Mouse (Mus musculus): ENCODE data around the gene Aldh16a1. TPM values are rescaled to one million over a fixed set of nuclear protein-coding genes. Genes with fewer than 3 reads are reported as not detected.

The Aldh16a1 gene
- total and polyA plus RNA-seq, 3 experiments, result 26.9 to 49.8 (median 45.1) TPM

DNA sequence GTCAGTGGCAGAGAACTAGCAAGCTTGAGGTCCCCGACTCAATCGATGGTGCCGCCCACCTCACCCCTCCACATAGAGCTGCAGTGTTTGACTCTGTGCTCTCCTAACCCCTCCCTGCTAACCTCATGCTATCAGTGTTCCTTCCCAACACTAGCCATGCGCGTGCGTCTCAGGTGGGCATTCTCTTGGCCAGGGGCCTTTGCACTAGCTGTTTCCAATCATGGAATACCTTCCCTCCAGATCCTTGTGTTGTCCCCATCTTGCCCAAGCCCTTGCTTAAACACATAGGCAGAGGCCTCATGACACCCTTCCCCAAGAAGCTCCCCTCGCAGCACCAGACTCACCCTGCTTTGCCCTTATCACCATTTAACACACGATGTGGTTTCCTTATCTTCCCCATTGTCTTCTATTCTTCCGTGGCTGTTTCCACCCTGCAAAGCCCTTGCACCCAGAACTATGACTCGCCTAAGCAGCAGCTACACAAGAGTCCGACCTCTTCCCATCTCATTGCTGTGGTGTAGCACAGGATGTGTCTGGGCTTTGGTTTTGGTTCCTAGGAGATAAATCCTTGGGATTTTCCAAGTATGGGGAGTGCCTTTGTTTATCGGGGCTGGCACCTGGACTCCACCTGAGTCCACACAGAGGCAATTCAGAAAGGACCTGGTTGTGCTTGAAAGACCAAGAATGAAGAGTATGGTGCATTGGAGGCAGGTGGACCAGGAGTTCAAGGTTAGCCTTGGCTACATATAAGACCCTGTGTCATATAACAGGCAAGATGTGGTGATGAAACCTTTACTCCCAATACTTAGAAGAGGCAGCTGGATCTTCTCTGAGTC, 17.0 kb downstream of the Aldh16a1 start:
- Histone ChIP-seq H3K27me3 (replicated peaks) (no peaks in the 10 kb centered on the region), H3K79me2 (replicated peaks; ENCODE audit: control insufficient read depth, extremely low read depth, insufficient read depth, poor library complexity, severe bottlenecking) (no peaks in the 10 kb centered on the region), H3K27ac (ENCODE audit: insufficient read depth, low read depth) (no peak overlapping the region), H3K4me3 (replicated peaks in 1 of 3; ENCODE audit: low read depth in 2 of 3, low read length in 2 of 3, poor library complexity in 1 of 3) (no peak overlapping the region), H3K9ac (ENCODE audit: insufficient read depth, low read depth) (no peak overlapping the region), H3K4me2 (ENCODE audit: insufficient read depth, low read depth, poor library complexity, severe bottlenecking) (no peak overlapping the region), H3K9me3 (replicated peaks; ENCODE audit: low read length) (peaks cover 3% of the 10 kb centered on the region), H3K36me3 (replicated peaks in 1 of 2; ENCODE audit: control insufficient read depth in 1 of 2, insufficient read depth in 1 of 2, low read length in 1 of 2) (peaks cover under 1 to 25% of the 10 kb centered on the region in 2 experiments), H3K4me1 (ENCODE audit: control insufficient read depth in 1 of 2, insufficient read depth in 2 of 2) (peaks cover 5 to 34% of the 10 kb centered on the region in 2 experiments)
- TF ChIP-seq JUND (conservative IDR thresholded peaks at IDR 0.05; ENCODE audit: low read depth, low read length) (no peak), CTCF (conservative IDR thresholded peaks at IDR 0.05 in 1 of 2, IDR thresholded peaks at IDR 0.05 in 1 of 2; ENCODE audit: low read depth in 2 of 2, low read length in 2 of 2) (no peak), NRF1 (IDR thresholded peaks at IDR 0.05; ENCODE audit: low read depth, low read length) (no peak), NELFE (IDR thresholded peaks at IDR 0.05; ENCODE audit: low read depth, low read length) (no peak), PAX5 (IDR thresholded peaks at IDR 0.05; ENCODE audit: low read length) (no peak), JUN (IDR thresholded peaks at IDR 0.05; ENCODE audit: insufficient read depth, low read depth, low read length) (no peak), CHD1 (IDR thresholded peaks at IDR 0.05; ENCODE audit: low read depth, low read length) (no peak), HCFC1 (IDR thresholded peaks at IDR 0.05; ENCODE audit: low read depth, low read length) (no peak)
- DNase-seq (ENCODE audit: extremely low read depth), result no peak
- dilution Hi-C loops (cut with MboI; ENCODE audit: extremely low pct_ligation_motif_present, extremely low pct_unique_long_range_greater_than_20kb, low sequenced_read_pairs), result no loop called here
- in situ Hi-C loops (cut with MboI; ENCODE audit: low pct_ligation_motif_present, low pct_unique_long_range_greater_than_20kb, low sequenced_read_pairs), result no loop called here

DNA sequence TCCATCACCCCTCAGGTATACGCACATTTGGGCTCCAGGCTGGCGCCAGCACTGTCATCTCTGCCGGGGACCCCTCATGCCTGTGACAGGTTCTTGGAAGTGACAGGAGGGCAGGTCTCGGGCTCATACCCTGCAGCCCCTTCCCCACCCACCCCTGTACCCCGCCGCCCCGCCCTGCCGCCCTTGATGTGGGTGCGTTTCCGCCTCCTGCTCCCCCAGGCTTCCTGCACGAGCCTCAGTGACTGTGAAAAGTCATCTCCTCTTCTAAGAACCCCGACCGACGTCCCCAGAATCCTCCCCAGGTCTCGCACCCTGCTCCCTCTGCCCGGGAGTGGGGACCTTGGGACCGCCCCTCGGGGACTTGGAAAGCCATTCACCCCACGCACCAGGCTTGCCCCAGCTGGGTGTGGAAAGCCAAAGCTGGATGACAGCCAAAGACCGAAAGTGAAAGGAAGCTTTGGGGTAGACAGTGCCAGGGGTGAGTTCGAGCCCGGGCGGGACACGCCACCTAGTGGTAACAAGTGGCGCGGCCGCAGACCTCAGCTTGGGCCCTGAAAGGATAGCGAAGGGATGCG, 18.3 kb downstream of the Aldh16a1 start, which contains the start of the genes Gm45713 and Flt3l:
Gene Gm45713, minus strand, starts transcription at position 239 of the 575 bp plus-strand sequence.
Gene Flt3l, minus strand, starts transcription at position 440 of the 575 bp plus-strand sequence.
- peak; percentile 85 for DNase-seq (ENCODE audit: extremely low read depth)
- dilution Hi-C loops (cut with MboI; ENCODE audit: extremely low pct_ligation_motif_present, extremely low pct_unique_long_range_greater_than_20kb, low sequenced_read_pairs) (no loop called here), in situ Hi-C loops (cut with MboI; ENCODE audit: low pct_ligation_motif_present, low pct_unique_long_range_greater_than_20kb, low sequenced_read_pairs) (no loop called here)
- peaks cover 3% of the 10 kb centered on the region for H3K9me3 ChIP-seq (replicated peaks; ENCODE audit: low read length)
- H3K4me2 ChIP-seq (ENCODE audit: insufficient read depth, low read depth, poor library complexity, severe bottlenecking), result peak within 1 kb of the TSS; percentile 72
- peak within 1 kb of the TSS; percentile 64 to 76 (median 67) for H3K4me3 ChIP-seq (replicated peaks in 1 of 3; ENCODE audit: low read depth in 2 of 3, low read length in 2 of 3, poor library complexity in 1 of 3)
- TF ChIP-seq RAD21 (IDR thresholded peaks at IDR 0.05; ENCODE audit: low read depth, low read length), result peak; percentile 76
- peak; percentile 58 for TF ChIP-seq BHLHE40 (IDR thresholded peaks at IDR 0.05; ENCODE audit: low read depth, low read length)
- TF ChIP-seq CHD2 (IDR thresholded peaks at IDR 0.05; ENCODE audit: low read length), result no peak
- TF ChIP-seq POLR2AphosphoS2 (IDR thresholded peaks at IDR 0.05; ENCODE audit: low read depth, low read length), result no peak
- peak; percentile 95 for TF ChIP-seq SIN3A (IDR thresholded peaks at IDR 0.05; ENCODE audit: low read length)
- peak; percentile 34; the same call in 1 of the 2 replicates for TF ChIP-seq POLR2A (IDR thresholded peaks at IDR 0.05; ENCODE audit: low read depth, low read length)
- peak; percentile 58 for TF ChIP-seq HCFC1 (IDR thresholded peaks at IDR 0.05; ENCODE audit: low read depth, low read length)
- TF ChIP-seq MXI1 (IDR thresholded peaks at IDR 0.05; ENCODE audit: low read depth, low read length), result peak; percentile 90
- no peak for TF ChIP-seq ZNF384 (IDR thresholded peaks at IDR 0.05; ENCODE audit: low read depth, low read length)
- TF ChIP-seq CTCF (conservative IDR thresholded peaks at IDR 0.05 in 1 of 2, IDR thresholded peaks at IDR 0.05 in 1 of 2; ENCODE audit: low read depth in 2 of 2, low read length in 2 of 2), result peak; percentile 72 to 93
- TF ChIP-seq IRF4 (IDR thresholded peaks at IDR 0.05; ENCODE audit: low read depth, low read length), result peak; percentile 88
- peak; percentile 52; the same call in 1 of the 2 replicates for TF ChIP-seq MAZ (IDR thresholded peaks at IDR 0.05; ENCODE audit: low read depth, low read length)
- TF ChIP-seq ELF1 (IDR thresholded peaks at IDR 0.05; ENCODE audit: low read depth, low read length), result peak; percentile 25; the same call in 1 of the 2 replicates
- TF ChIP-seq KAT2A (IDR thresholded peaks at IDR 0.05; ENCODE audit: insufficient replicate concordance, low read length), result no peak
- TF ChIP-seq SMC3 (IDR thresholded peaks at IDR 0.05; ENCODE audit: low read depth, low read length), result peak; percentile 86
- peak; percentile 73 for TF ChIP-seq MYC (IDR thresholded peaks at IDR 0.05; ENCODE audit: low read depth, low read length)
- TF ChIP-seq ETS1 (conservative IDR thresholded peaks at IDR 0.05; ENCODE audit: low read depth, low read length), result peak; percentile 71
- TF ChIP-seq TCF12 (IDR thresholded peaks at IDR 0.05; ENCODE audit: low read depth, low read length), result peak; percentile 48; the same call in 1 of the 2 replicates
- peak; percentile 30; the same call in 1 of the 2 replicates for TF ChIP-seq NELFE (IDR thresholded peaks at IDR 0.05; ENCODE audit: low read depth, low read length)
- TF ChIP-seq NRF1 (IDR thresholded peaks at IDR 0.05; ENCODE audit: low read depth, low read length), result no peak
- H3K4me1 ChIP-seq (ENCODE audit: control insufficient read depth in 1 of 2, insufficient read depth in 2 of 2), result peaks cover 5 to 25% of the 10 kb centered on the region in 2 experiments
- peaks cover 0 to 26% of the 10 kb centered on the region in 2 experiments for H3K36me3 ChIP-seq (replicated peaks in 1 of 2; ENCODE audit: control insufficient read depth in 1 of 2, insufficient read depth in 1 of 2, low read length in 1 of 2)
- no peaks in the 10 kb centered on the region for H3K27me3 ChIP-seq (replicated peaks)
- H3K27ac ChIP-seq (ENCODE audit: insufficient read depth, low read depth), result no peak within 1 kb of the TSS
- peak within 1 kb of the TSS; percentile 86 for H3K9ac ChIP-seq (ENCODE audit: insufficient read depth, low read depth)
- no peaks in the 10 kb centered on the region for H3K79me2 ChIP-seq (replicated peaks; ENCODE audit: control insufficient read depth, extremely low read depth, insufficient read depth, poor library complexity, severe bottlenecking)

All from CH12.LX (cell line).